Mouse (Mus musculus) thymus, postnatal 0 days (tissue): ENCODE data around the gene Prpsap1. TPM values are rescaled to one million over a fixed set of nuclear protein-coding genes. Genes with fewer than 3 reads are reported as not detected.

Experiments
- DNase-seq: peaks from one replicate; pipeline ENCODE4 v3.0.0-alpha.2; 2015; ENCODE audit warnings: low spot score
- polyA plus RNA-seq: library from polyadenylated mRNA; unstranded; fragments of >200 nt; fragmentation: Nextera tagmentation; extraction: Ambion mirVana; gene quantifications from 2 replicates; pipeline ENCODE4 v1.2.1, GENCODE M21; 2015

Prpsap1 gene
- polyA plus RNA-seq, 1 experiment from 2014 or later: 90.9 TPM

- peak; percentile 89 for DNase-seq
These were observed 48.2 kb downstream of the Prpsap1 start for GRCm38 (mm10) chr11:116445596-116446307.

GRCm38 (mm10) chr11:116443935-116444334 is 50.1 kb downstream of the Prpsap1 start:
- DNase-seq: no peak

- no peak for DNase-seq
These were observed 50.7 kb downstream of the Prpsap1 start for GRCm38 (mm10) chr11:116443311-116443710.

GRCm38 (mm10) chr11:116442867-116443177 is 51.2 kb downstream of the Prpsap1 start:
- DNase-seq: no peak

GRCm38 (mm10) chr11:116442129-116442866 is 51.7 kb downstream of the Prpsap1 start:
- DNase-seq: no peak

GRCm38 (mm10) chr11:116440408-116441068 is 53.5 kb downstream of the Prpsap1 start:
- no peak for DNase-seq

GRCm38 (mm10) chr11:116439269-116440240 is 54.4 kb downstream of the Prpsap1 start:
- peak; percentile 65 for DNase-seq

GRCm38 (mm10) chr11:116437541-116437940 is 56.5 kb downstream of the Prpsap1 start:
- no peak for DNase-seq

GRCm38 (mm10) chr11:116436725-116437331 is 57.2 kb downstream of the Prpsap1 start:
- no peak for DNase-seq

GRCm38 (mm10) chr11:116435992-116436724 is 57.8 kb downstream of the Prpsap1 start:
- no peak for DNase-seq

- peak; percentile 50 for DNase-seq
These were observed 58.8 kb downstream of the Prpsap1 start for GRCm38 (mm10) chr11:116434967-116435752.

- peak; percentile 72 for DNase-seq
These were observed 59.6 kb downstream of the Prpsap1 start for GRCm38 (mm10) chr11:116434287-116434966.

- peak; percentile 100 for DNase-seq
These were observed 60.4 kb downstream of the Prpsap1 start, which contains the start of gene Ubald2 for GRCm38 (mm10) chr11:116433356-116434286. Gene Ubald2 (plus strand): TSS chr11:116434094.

- DNase-seq: no peak
These were observed 61.2 kb downstream of the Prpsap1 start for GRCm38 (mm10) chr11:116432593-116433355.

- no peak for DNase-seq
These were observed 61.9 kb downstream of the Prpsap1 start for GRCm38 (mm10) chr11:116432127-116432526.

- DNase-seq: no peak
These were observed 62.4 kb downstream of the Prpsap1 start for GRCm38 (mm10) chr11:116431428-116432077.
